Mouse (Mus musculus): Measurements from ENCODE around the gene Lrrc4. TPM values are rescaled to one million over a fixed set of nuclear protein-coding genes. Genes with fewer than 3 reads are reported as not detected.

Lrrc4 gene
- 6.3 and 7.2 TPM in 2 replicates for polyA plus RNA-seq (2014; fragmentation: Nextera tagmentation; extraction: Ambion mirVana)

- H3K9ac ChIP-seq (ENCODE audit: low read length), result peak within 1 kb of the TSS; percentile 95
- DNase-seq (ENCODE audit: low spot score) (no peak), ATAC-seq (ENCODE audit: insufficient read depth, low FRiP score, low TSS enrichment) (no peak)
- H3K4me3 ChIP-seq (ENCODE audit: low read depth, low read length), result peak within 1 kb of the TSS; percentile 84
- H3K27ac ChIP-seq (ENCODE audit: low read depth, low read length), result peak within 1 kb of the TSS; percentile 92
- 17% methylated on average over 27 of the region's 27 CpGs for WGBS
- 0 out of 2 replicates have a peak, but pooled peaks cover 2% of the 10 kb centered on the region for H3K36me3 ChIP-seq (ENCODE audit: control insufficient read depth, insufficient read depth, low read length)
- peak within 1 kb of the TSS; percentile 94 for H3K4me2 ChIP-seq (ENCODE audit: low read depth)
- peaks cover 4% of the 10 kb centered on the region; the same call in 1 of the 2 replicates for H3K27me3 ChIP-seq (ENCODE audit: control insufficient read depth, insufficient read depth, low read length)
- H3K9me3 ChIP-seq (ENCODE audit: control insufficient read depth, low read length), result no peaks in the 10 kb centered on the region
- H3K4me1 ChIP-seq (ENCODE audit: control insufficient read depth, insufficient read depth, low read length), result peaks cover 41% of the 10 kb centered on the region
Measured at GRCm38 (mm10) chr6:28831011-28831853, at the start of gene Lrrc4. Lrrc4 (minus strand) TSS chr6:28831747.

- Histone ChIP-seq H3K9me3 (ENCODE audit: control insufficient read depth, low read length) (no peaks in the 10 kb centered on the region), H3K27ac (ENCODE audit: low read depth, low read length) (no peak overlapping the region), H3K4me1 (ENCODE audit: control insufficient read depth, insufficient read depth, low read length) (peaks cover 26% of the 10 kb centered on the region), H3K4me2 (ENCODE audit: low read depth) (no peak overlapping the region), H3K9ac (ENCODE audit: low read length) (no peak overlapping the region), H3K27me3 (ENCODE audit: control insufficient read depth, insufficient read depth, low read length) (no peaks in the 10 kb centered on the region), H3K36me3 (ENCODE audit: control insufficient read depth, insufficient read depth, low read length) (peaks cover 6% of the 10 kb centered on the region; the same call in 1 of the 2 replicates), H3K4me3 (ENCODE audit: low read depth, low read length) (no peak overlapping the region)
- WGBS, result 92% methylated on average over 4 of the region's 4 CpGs
- no peak for DNase-seq (ENCODE audit: low spot score)
- no peak for ATAC-seq (ENCODE audit: insufficient read depth, low FRiP score, low TSS enrichment)
Measured at GRCm38 (mm10) chr6:28880909-28881308, 49.4 kb upstream of the Lrrc4 start.

GRCm38 (mm10) chr6:28879315-28879714 is 47.8 kb upstream of the Lrrc4 start:
- Histone ChIP-seq H3K27ac (ENCODE audit: low read depth, low read length) (no peak overlapping the region), H3K9ac (ENCODE audit: low read length) (no peak overlapping the region), H3K36me3 (ENCODE audit: control insufficient read depth, insufficient read depth, low read length) (no peaks in the 10 kb centered on the region; the same call in 1 of the 2 replicates), H3K4me2 (ENCODE audit: low read depth) (no peak overlapping the region), H3K9me3 (ENCODE audit: control insufficient read depth, low read length) (no peaks in the 10 kb centered on the region), H3K27me3 (ENCODE audit: control insufficient read depth, insufficient read depth, low read length) (no peaks in the 10 kb centered on the region), H3K4me3 (ENCODE audit: low read depth, low read length) (no peak overlapping the region), H3K4me1 (ENCODE audit: control insufficient read depth, insufficient read depth, low read length) (peaks cover 33% of the 10 kb centered on the region)
- DNase-seq (ENCODE audit: low spot score) (no peak), ATAC-seq (ENCODE audit: insufficient read depth, low FRiP score, low TSS enrichment) (no peak)
- WGBS, result 83% methylated on average over 8 of the region's 8 CpGs

GRCm38 (mm10) chr6:28877945-28878666 is 46.6 kb upstream of the Lrrc4 start:
- ATAC-seq (ENCODE audit: insufficient read depth, low FRiP score, low TSS enrichment) (peak; percentile 63; the same call in 1 of the 2 replicates), DNase-seq (ENCODE audit: low spot score) (peak; percentile 46)
- Histone ChIP-seq H3K9ac (ENCODE audit: low read length) (no peak overlapping the region), H3K27me3 (ENCODE audit: control insufficient read depth, insufficient read depth, low read length) (no peaks in the 10 kb centered on the region), H3K4me3 (ENCODE audit: low read depth, low read length) (no peak overlapping the region), H3K4me2 (ENCODE audit: low read depth) (no peak overlapping the region), H3K36me3 (ENCODE audit: control insufficient read depth, insufficient read depth, low read length) (no peaks in the 10 kb centered on the region), H3K9me3 (ENCODE audit: control insufficient read depth, low read length) (no peaks in the 10 kb centered on the region), H3K4me1 (ENCODE audit: control insufficient read depth, insufficient read depth, low read length) (peaks cover 40% of the 10 kb centered on the region), H3K27ac (ENCODE audit: low read depth, low read length) (peak overlapping the region; percentile 62)
- 23% methylated on average over 7 of the region's 7 CpGs for WGBS

- H3K27ac ChIP-seq (ENCODE audit: low read depth, low read length), result no peak overlapping the region
- DNase-seq (ENCODE audit: low spot score), result no peak
- WGBS, result 25% methylated on average over 3 of the region's 3 CpGs
- peaks cover 40% of the 10 kb centered on the region for H3K4me1 ChIP-seq (ENCODE audit: control insufficient read depth, insufficient read depth, low read length)
- no peaks in the 10 kb centered on the region for H3K36me3 ChIP-seq (ENCODE audit: control insufficient read depth, insufficient read depth, low read length)
- no peaks in the 10 kb centered on the region for H3K27me3 ChIP-seq (ENCODE audit: control insufficient read depth, insufficient read depth, low read length)
- no peak overlapping the region for H3K4me2 ChIP-seq (ENCODE audit: low read depth)
- H3K9me3 ChIP-seq (ENCODE audit: control insufficient read depth, low read length), result no peaks in the 10 kb centered on the region
- no peak overlapping the region for H3K4me3 ChIP-seq (ENCODE audit: low read depth, low read length)
- no peak overlapping the region for H3K9ac ChIP-seq (ENCODE audit: low read length)
- peak; percentile 28 for ATAC-seq (ENCODE audit: insufficient read depth, low FRiP score, low TSS enrichment)
Measured at GRCm38 (mm10) chr6:28876492-28876891, 44.9 kb upstream of the Lrrc4 start.

GRCm38 (mm10) chr6:28875333-28875732 is 43.8 kb upstream of the Lrrc4 start:
- peaks cover 40% of the 10 kb centered on the region for H3K4me1 ChIP-seq (ENCODE audit: control insufficient read depth, insufficient read depth, low read length)
- no peaks in the 10 kb centered on the region for H3K36me3 ChIP-seq (ENCODE audit: control insufficient read depth, insufficient read depth, low read length)
- ATAC-seq (ENCODE audit: insufficient read depth, low FRiP score, low TSS enrichment) (no peak), DNase-seq (ENCODE audit: low spot score) (no peak)
- no peak overlapping the region for H3K4me3 ChIP-seq (ENCODE audit: low read depth, low read length)
- no peak overlapping the region for H3K27ac ChIP-seq (ENCODE audit: low read depth, low read length)
- H3K9me3 ChIP-seq (ENCODE audit: control insufficient read depth, low read length), result no peaks in the 10 kb centered on the region
- no peak overlapping the region for H3K4me2 ChIP-seq (ENCODE audit: low read depth)
- no peak overlapping the region for H3K9ac ChIP-seq (ENCODE audit: low read length)
- 35% methylated on average over 1 of the region's 1 CpGs for WGBS
- no peaks in the 10 kb centered on the region for H3K27me3 ChIP-seq (ENCODE audit: control insufficient read depth, insufficient read depth, low read length)

GRCm38 (mm10) chr6:28874759-28875158 is 43.2 kb upstream of the Lrrc4 start:
- H3K27ac ChIP-seq (ENCODE audit: low read depth, low read length), result no peak overlapping the region
- no peaks in the 10 kb centered on the region for H3K27me3 ChIP-seq (ENCODE audit: control insufficient read depth, insufficient read depth, low read length)
- no peak overlapping the region for H3K9ac ChIP-seq (ENCODE audit: low read length)
- peaks cover 40% of the 10 kb centered on the region for H3K4me1 ChIP-seq (ENCODE audit: control insufficient read depth, insufficient read depth, low read length)
- H3K9me3 ChIP-seq (ENCODE audit: control insufficient read depth, low read length), result no peaks in the 10 kb centered on the region
- DNase-seq (ENCODE audit: low spot score), result no peak
- H3K36me3 ChIP-seq (ENCODE audit: control insufficient read depth, insufficient read depth, low read length), result no peaks in the 10 kb centered on the region
- WGBS, result 91% methylated on average over 5 of the region's 5 CpGs
- ATAC-seq (ENCODE audit: insufficient read depth, low FRiP score, low TSS enrichment), result no peak
- H3K4me3 ChIP-seq (ENCODE audit: low read depth, low read length), result no peak overlapping the region
- H3K4me2 ChIP-seq (ENCODE audit: low read depth), result no peak overlapping the region

- H3K27me3 ChIP-seq (ENCODE audit: control insufficient read depth, insufficient read depth, low read length), result no peaks in the 10 kb centered on the region
- WGBS, result 71% methylated on average over 11 of the region's 11 CpGs
- no peak for DNase-seq (ENCODE audit: low spot score)
- H3K4me3 ChIP-seq (ENCODE audit: low read depth, low read length), result no peak overlapping the region
- H3K36me3 ChIP-seq (ENCODE audit: control insufficient read depth, insufficient read depth, low read length), result no peaks in the 10 kb centered on the region
- no peak for ATAC-seq (ENCODE audit: insufficient read depth, low FRiP score, low TSS enrichment)
- H3K9ac ChIP-seq (ENCODE audit: low read length), result no peak overlapping the region
- peaks cover 40% of the 10 kb centered on the region for H3K4me1 ChIP-seq (ENCODE audit: control insufficient read depth, insufficient read depth, low read length)
- no peak overlapping the region for H3K27ac ChIP-seq (ENCODE audit: low read depth, low read length)
- H3K9me3 ChIP-seq (ENCODE audit: control insufficient read depth, low read length), result no peaks in the 10 kb centered on the region
- no peak overlapping the region for H3K4me2 ChIP-seq (ENCODE audit: low read depth)
Measured at GRCm38 (mm10) chr6:28874053-28874452, 42.5 kb upstream of the Lrrc4 start.
